Mouse (Mus musculus): ENCODE data around the gene Pop5. TPM values are rescaled to one million over a fixed set of nuclear protein-coding genes. Genes with fewer than 3 reads are reported as not detected.

The Pop5 gene
- polyA plus RNA-seq (2012; ENCODE audit: insufficient read depth, insufficient read length, missing spikeins), result 38.3 and 54.2 TPM in 2 replicates

- peak within 1 kb of the TSS; percentile 52 for H3K4me3 ChIP-seq (ENCODE audit: insufficient read depth, low read length)
- no peak within 1 kb of the TSS for H3K27ac ChIP-seq (ENCODE audit: insufficient read depth, low read depth, low read length)
- TF ChIP-seq POLR2A (IDR thresholded peaks at IDR 0.05; ENCODE audit: borderline replicate concordance, low read depth, low read length) (no peak), CTCF (IDR thresholded peaks at IDR 0.05; ENCODE audit: low read depth, low read length) (peak; percentile 93)
- peaks cover 5% of the 10 kb centered on the region for H3K4me1 ChIP-seq (ENCODE audit: control insufficient read depth, insufficient read depth, low read length)
These were observed at the start of gene Pop5 for GRCm38 (mm10) chr5:115235786-115236263. Pop5 (plus strand) TSS chr5:115235836.

- no peak overlapping the region for H3K4me3 ChIP-seq (ENCODE audit: insufficient read depth, low read length)
- peaks cover 4% of the 10 kb centered on the region; the same call in 1 of the 2 replicates for H3K4me1 ChIP-seq (ENCODE audit: control insufficient read depth, insufficient read depth, low read length)
- TF ChIP-seq CTCF (IDR thresholded peaks at IDR 0.05; ENCODE audit: low read depth, low read length) (no peak), POLR2A (IDR thresholded peaks at IDR 0.05; ENCODE audit: borderline replicate concordance, low read depth, low read length) (no peak)
- H3K27ac ChIP-seq (ENCODE audit: insufficient read depth, low read depth, low read length), result no peak overlapping the region
These were observed 49.1 kb upstream of the Pop5 start for GRCm38 (mm10) chr5:115186371-115187073.

GRCm38 (mm10) chr5:115187188-115188131, 48.2 kb upstream of the Pop5 start:
- H3K27ac ChIP-seq (ENCODE audit: insufficient read depth, low read depth, low read length), result no peak overlapping the region
- peak; percentile 78 for TF ChIP-seq CTCF (IDR thresholded peaks at IDR 0.05; ENCODE audit: low read depth, low read length)
- no peak for TF ChIP-seq POLR2A (IDR thresholded peaks at IDR 0.05; ENCODE audit: borderline replicate concordance, low read depth, low read length)
- H3K4me3 ChIP-seq (ENCODE audit: insufficient read depth, low read length), result no peak overlapping the region
- peaks cover 4% of the 10 kb centered on the region; the same call in 1 of the 2 replicates for H3K4me1 ChIP-seq (ENCODE audit: control insufficient read depth, insufficient read depth, low read length)

- Histone ChIP-seq H3K4me3 (ENCODE audit: insufficient read depth, low read length) (no peak overlapping the region), H3K4me1 (ENCODE audit: control insufficient read depth, insufficient read depth, low read length) (peaks cover 4% of the 10 kb centered on the region; the same call in 1 of the 2 replicates), H3K27ac (ENCODE audit: insufficient read depth, low read depth, low read length) (no peak overlapping the region)
- TF ChIP-seq POLR2A (IDR thresholded peaks at IDR 0.05; ENCODE audit: borderline replicate concordance, low read depth, low read length) (no peak), CTCF (IDR thresholded peaks at IDR 0.05; ENCODE audit: low read depth, low read length) (peak; percentile 56; the same call in 1 of the 2 replicates)
These were observed 46.8 kb upstream of the Pop5 start for GRCm38 (mm10) chr5:115188824-115189223.

GRCm38 (mm10) chr5:115190081-115190480, 45.6 kb upstream of the Pop5 start:
- TF ChIP-seq POLR2A (IDR thresholded peaks at IDR 0.05; ENCODE audit: borderline replicate concordance, low read depth, low read length), result no peak
- no peak for TF ChIP-seq CTCF (IDR thresholded peaks at IDR 0.05; ENCODE audit: low read depth, low read length)
- Histone ChIP-seq H3K27ac (ENCODE audit: insufficient read depth, low read depth, low read length) (no peak overlapping the region), H3K4me3 (ENCODE audit: insufficient read depth, low read length) (no peak overlapping the region), H3K4me1 (ENCODE audit: control insufficient read depth, insufficient read depth, low read length) (peaks cover 4% of the 10 kb centered on the region; the same call in 1 of the 2 replicates)

GRCm38 (mm10) chr5:115191880-115192827, 43.5 kb upstream of the Pop5 start:
- Histone ChIP-seq H3K27ac (ENCODE audit: insufficient read depth, low read depth, low read length) (no peak overlapping the region), H3K4me1 (ENCODE audit: control insufficient read depth, insufficient read depth, low read length) (peaks cover 4% of the 10 kb centered on the region; the same call in 1 of the 2 replicates), H3K4me3 (ENCODE audit: insufficient read depth, low read length) (no peak overlapping the region)
- TF ChIP-seq CTCF (IDR thresholded peaks at IDR 0.05; ENCODE audit: low read depth, low read length) (no peak), POLR2A (IDR thresholded peaks at IDR 0.05; ENCODE audit: borderline replicate concordance, low read depth, low read length) (no peak)

- no peak for TF ChIP-seq POLR2A (IDR thresholded peaks at IDR 0.05; ENCODE audit: borderline replicate concordance, low read depth, low read length)
- no peak for TF ChIP-seq CTCF (IDR thresholded peaks at IDR 0.05; ENCODE audit: low read depth, low read length)
- Histone ChIP-seq H3K27ac (ENCODE audit: insufficient read depth, low read depth, low read length) (no peak overlapping the region), H3K4me1 (ENCODE audit: control insufficient read depth, insufficient read depth, low read length) (no peaks in the 10 kb centered on the region), H3K4me3 (ENCODE audit: insufficient read depth, low read length) (no peak overlapping the region)
These were observed 42.8 kb upstream of the Pop5 start for GRCm38 (mm10) chr5:115192828-115193195.

GRCm38 (mm10) chr5:115193226-115193625, 42.4 kb upstream of the Pop5 start:
- TF ChIP-seq CTCF (IDR thresholded peaks at IDR 0.05; ENCODE audit: low read depth, low read length) (no peak), POLR2A (IDR thresholded peaks at IDR 0.05; ENCODE audit: borderline replicate concordance, low read depth, low read length) (no peak)
- Histone ChIP-seq H3K27ac (ENCODE audit: insufficient read depth, low read depth, low read length) (no peak overlapping the region), H3K4me1 (ENCODE audit: control insufficient read depth, insufficient read depth, low read length) (no peaks in the 10 kb centered on the region), H3K4me3 (ENCODE audit: insufficient read depth, low read length) (no peak overlapping the region)

Measured in bone marrow macrophage, adult 2 months (primary cell).